In the genomic region with DNA sequence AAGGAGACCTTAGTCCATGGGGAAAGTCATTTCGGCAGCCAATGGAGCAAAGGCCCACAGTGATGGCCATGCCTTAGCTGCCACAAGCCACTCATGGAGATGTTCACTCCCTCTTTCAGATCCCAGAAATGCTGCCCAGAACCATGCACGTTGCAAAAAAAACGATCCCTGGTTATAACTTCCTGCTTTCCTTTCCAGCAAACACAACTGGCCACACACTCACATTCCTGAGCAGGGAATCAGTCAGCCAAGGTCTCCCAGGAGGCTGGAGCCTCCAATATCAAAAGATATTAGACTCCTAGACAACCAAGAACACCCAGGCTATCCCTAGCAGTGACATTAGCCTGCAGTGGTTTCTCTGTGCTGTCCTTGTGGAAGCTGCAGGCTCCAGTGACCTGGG, we compare ENCODE assay signal across 24 mouse cellular contexts. TPM values are rescaled to one million over a fixed set of nuclear protein-coding genes. Genes with fewer than 3 reads are reported as not detected.
DNase-seq lines count a peak whose midpoint lies in the region.
"Had no signal": no experiment of that assay in that cellular context is flagged by ENCODE, and none has a peak within 500 bp of the region (broad histone marks: within the 10 kb centered on the region; RNA-seq: fewer than 3 reads in every experiment).

No protein-coding gene starts in this region.

- intact Hi-C loops in heart, postnatal 36 days (cut with DNase I): no loop called here

- DNase-seq in adrenal gland, adult 2 months: peak; percentile 75
- no peak for DNase-seq in adrenal gland, postnatal 25 days
- DNase-seq in heart, adult 8-10 months (ENCODE audit: low spot score): peak; percentile 9
- DNase-seq in heart, postnatal 36 days: no peak
- peak; percentile 34 for DNase-seq in ovary, adult 18-20 months (ENCODE audit: low spot score)
- no peak for DNase-seq in ovary, postnatal 10 days (ENCODE audit: low spot score)
- DNase-seq in skeletal muscle tissue, adult 2 months (ENCODE audit: low read depth, low spot score): peak; percentile 27
- no peak for DNase-seq in urinary bladder, postnatal 14 days (ENCODE audit: low spot score)
- DNase-seq: cerebellum, adult 9-10 months; heart, postnatal 14 days; kidney, adult 11 months; kidney, postnatal 10 days; lung, adult 18-20 months; right cerebral cortex, adult 18-20 months; right cerebral cortex, postnatal 4 days; thymus, postnatal 25 days had no signal

RNA-seq across cellular contexts. Expression of a gene that starts 34.2 kb away (rescaled TPM):
- 10 to 100 TPM; 29.1 to 48.4 TPM for total RNA-seq in adrenal gland, adult 2 months (2021)
- 13.5 and 16.5 TPM in 2 replicates for polyA plus RNA-seq in adrenal gland, adult 2 months (2012; rRNA removed)
- total RNA-seq in adrenal gland, postnatal 25 days (2021): 43.5 and 45.2 TPM in 2 replicates
- 10 to 100 TPM; 17.2 to 21.1 (median 19.8) TPM for total RNA-seq in heart, adult 8-10 months (2022)
- 10 to 100 TPM; 27.1 to 29.3 TPM for total RNA-seq in heart, postnatal 36 days (2021)
- total RNA-seq: CH12.LX; common myeloid progenitor, adult 5-6 weeks; granulocyte monocyte progenitor cell, adult 5-6 weeks had no signal
- polyA plus RNA-seq: G1E had no signal

RNA-seq across cellular contexts. Expression of a gene that starts 46.5 kb away (rescaled TPM):
- under 1 TPM; 0.20 to 0.24 TPM for total RNA-seq in adrenal gland, adult 2 months (2021)
- 0.04 and 0.13 TPM in 2 replicates for polyA plus RNA-seq in adrenal gland, adult 2 months (2012; rRNA removed)
- 0.18 TPM in 1 of 2 replicates, not detected in the other for total RNA-seq in adrenal gland, postnatal 25 days (2021)
- total RNA-seq in heart, adult 8-10 months (2022): under 1 TPM; 0.12 to 0.31 (median 0.22) TPM
- under 1 TPM; 0.24 to 0.25 TPM for total RNA-seq in heart, postnatal 36 days (2021)
- total RNA-seq: CH12.LX; common myeloid progenitor, adult 5-6 weeks had no signal
- polyA plus RNA-seq: forebrain, embryonic 10.5 days; forebrain, embryonic 16.5 days; G1E; hindbrain, embryonic 13.5 days; midbrain, embryonic 13.5 days had no signal

Comparison
In these comparisons a context has a peak if more than half of its experiments do, and no peak if none do; other contexts are left out.
1. DNase-seq: peak in adrenal gland, adult 2 months (single experiment), heart, adult 8-10 months (single experiment), ovary, adult 18-20 months (single experiment) and skeletal muscle tissue, adult 2 months (single experiment); none in adrenal gland, postnatal 25 days (single experiment), heart, postnatal 36 days (0 of 2), ovary, postnatal 10 days (single experiment) and urinary bladder, postnatal 14 days (single experiment).